Mouse (Mus musculus) kidney, embryonic 16.5 days (tissue): Measurements from ENCODE around the gene Bsdc1. TPM values are rescaled to one million over a fixed set of nuclear protein-coding genes. Genes with fewer than 3 reads are reported as not detected.

Source experiments
- ATAC-seq: fragments of 200-750 bp; cut with Nextera tagmentation; 2 replicates; pipeline ENCODE4 v1.8.0; 2017; ENCODE audit warnings: moderate TSS enrichment; ENCODE audit not compliant: low FRiP score, low TSS enrichment
- H3K27ac ChIP-seq: fragments of 300-500 bp; sonication (generic); 2 replicates; pipeline ENCODE4 v1.5.1; 2014; ENCODE audit warnings: low read length
- H3K27me3 ChIP-seq: fragments of 300-500 bp; sonication (generic); 2 replicates; pipeline ENCODE4 v1.6.1; 2014; ENCODE audit warnings: low read length, control low read depth, mixed read lengths; ENCODE audit not compliant: insufficient read depth
- H3K36me3 ChIP-seq: fragments of 300-500 bp; sonication (generic); 2 replicates; pipeline ENCODE4 v1.6.1; 2014; ENCODE audit warnings: low read length, control low read depth, mixed read lengths; ENCODE audit not compliant: insufficient read depth
- H3K4me1 ChIP-seq: fragments of 300-500 bp; sonication (generic); 2 replicates; pipeline ENCODE4 v1.6.1; 2014; ENCODE audit warnings: low read length, control low read depth, mixed read lengths; ENCODE audit not compliant: insufficient read depth
- H3K4me2 ChIP-seq: fragments of 300-500 bp; sonication (generic); replicated peaks from 2 replicates; pipeline ENCODE4 v1.6.1; 2014; ENCODE audit warnings: low read depth, low read length
- H3K4me3 ChIP-seq: fragments of 300-500 bp; sonication (generic); 2 replicates; pipeline ENCODE4 v1.5.1; 2014; ENCODE audit warnings: mild to moderate bottlenecking, low read length
- H3K9ac ChIP-seq: fragments of 300-500 bp; sonication (generic); replicated peaks from 2 replicates; pipeline ENCODE4 v1.6.1; 2014; ENCODE audit warnings: low read length
- H3K9me3 ChIP-seq: fragments of 300-500 bp; sonication (generic); 2 replicates; pipeline ENCODE4 v1.6.1; 2016; ENCODE audit warnings: low read length, control low read depth
- WGBS: fragments of 180-500 bp; shearing (Covaris S2); extraction: QIAGEN DNeasy Blood & Tissue Kit; methylation state at CpG from one replicate; pipeline ENCODE4 v1.1.7; 2014; 5-methylcytosine and 5-hydroxymethylcytosine counted together
- polyA plus RNA-seq: library from polyadenylated mRNA; unstranded; fragments of >200 nt; fragmentation: Nextera tagmentation; extraction: Ambion mirVana; gene quantifications from 2 replicates; pipeline ENCODE4 v1.2.1, GENCODE M21; 2015

Bsdc1 gene
- polyA plus RNA-seq, 1 experiment from 2014 or later: 33.6 TPM

GRCm38 (mm10) chr4:129500017-129500416 is 38.6 kb downstream of the Bsdc1 start:
- H3K4me3 ChIP-seq: peak overlapping the region; percentile 55
- peak overlapping the region; percentile 73 for H3K9ac ChIP-seq
- no peaks in the 10 kb centered on the region for H3K27me3 ChIP-seq
- peak overlapping the region; percentile 67 for H3K4me2 ChIP-seq
- 77% methylated on average over 8 of the region's 8 CpGs for WGBS
- no peaks in the 10 kb centered on the region for H3K9me3 ChIP-seq
- no peaks in the 10 kb centered on the region for H3K36me3 ChIP-seq
- H3K4me1 ChIP-seq: peaks cover 30% of the 10 kb centered on the region
- 0 out of 2 replicates have a peak, but pooled peaks have one; percentile 1 for ATAC-seq
- peak overlapping the region; percentile 92 for H3K27ac ChIP-seq

GRCm38 (mm10) chr4:129500607-129501566 is 39.5 kb downstream of the Bsdc1 start:
- Histone ChIP-seq H3K27ac (peak overlapping the region; percentile 92), H3K4me2 (peak overlapping the region; percentile 67), H3K27me3 (no peaks in the 10 kb centered on the region), H3K4me1 (peaks cover 30% of the 10 kb centered on the region), H3K4me3 (peak overlapping the region; percentile 55), H3K36me3 (no peaks in the 10 kb centered on the region), H3K9me3 (no peaks in the 10 kb centered on the region), H3K9ac (peak overlapping the region; percentile 73)
- under 1% methylated on average over 48 of the region's 49 CpGs for WGBS
- peak; percentile 94 for ATAC-seq

- peak overlapping the region; percentile 12; the same call in 1 of the 2 replicates for H3K27ac ChIP-seq
- H3K4me2 ChIP-seq: no peak overlapping the region
- 61% methylated on average over 9 of the region's 9 CpGs for WGBS
- no peak for ATAC-seq
- no peak overlapping the region for H3K9ac ChIP-seq
- no peak overlapping the region for H3K4me3 ChIP-seq
- no peaks in the 10 kb centered on the region for H3K27me3 ChIP-seq
- H3K36me3 ChIP-seq: no peaks in the 10 kb centered on the region
- no peaks in the 10 kb centered on the region for H3K9me3 ChIP-seq
- H3K4me1 ChIP-seq: peaks cover 24% of the 10 kb centered on the region
Observed at GRCm38 (mm10) chr4:129502327-129502888, 41.0 kb downstream of the Bsdc1 start.

- H3K4me3 ChIP-seq: no peak overlapping the region
- H3K36me3 ChIP-seq: no peaks in the 10 kb centered on the region
- no peak overlapping the region for H3K4me2 ChIP-seq
- peak overlapping the region; percentile 32; the same call in 1 of the 2 replicates for H3K27ac ChIP-seq
- no peak overlapping the region for H3K9ac ChIP-seq
- no peaks in the 10 kb centered on the region for H3K27me3 ChIP-seq
- no peak for ATAC-seq
- H3K9me3 ChIP-seq: no peaks in the 10 kb centered on the region
- H3K4me1 ChIP-seq: peaks cover 21% of the 10 kb centered on the region
- WGBS: 68% methylated on average over 11 of the region's 11 CpGs
Observed at GRCm38 (mm10) chr4:129502901-129503444, 41.6 kb downstream of the Bsdc1 start.

- ATAC-seq: no peak
- Histone ChIP-seq H3K36me3 (no peaks in the 10 kb centered on the region), H3K4me2 (no peak overlapping the region), H3K4me1 (peaks cover 13% of the 10 kb centered on the region; the same call in 1 of the 2 replicates), H3K27me3 (no peaks in the 10 kb centered on the region), H3K9ac (no peak overlapping the region), H3K9me3 (no peaks in the 10 kb centered on the region), H3K27ac (no peak overlapping the region), H3K4me3 (no peak overlapping the region)
- 78% methylated on average over 3 of the region's 3 CpGs for WGBS
Observed at GRCm38 (mm10) chr4:129505511-129505910, 44.1 kb downstream of the Bsdc1 start.

GRCm38 (mm10) chr4:129507434-129508236 is 46.3 kb downstream of the Bsdc1 start:
- WGBS: 64% methylated on average over 9 of the region's 10 CpGs
- Histone ChIP-seq H3K4me3 (no peak overlapping the region), H3K27me3 (no peaks in the 10 kb centered on the region), H3K4me1 (peaks cover 4% of the 10 kb centered on the region), H3K9me3 (no peaks in the 10 kb centered on the region), H3K27ac (no peak overlapping the region), H3K9ac (no peak overlapping the region), H3K4me2 (no peak overlapping the region), H3K36me3 (no peaks in the 10 kb centered on the region)
- no peak for ATAC-seq

- Histone ChIP-seq H3K9ac (no peak overlapping the region), H3K4me1 (peaks cover 7% of the 10 kb centered on the region), H3K4me2 (no peak overlapping the region), H3K27me3 (no peaks in the 10 kb centered on the region), H3K4me3 (no peak overlapping the region), H3K9me3 (no peaks in the 10 kb centered on the region), H3K36me3 (no peaks in the 10 kb centered on the region), H3K27ac (no peak overlapping the region)
- 63% methylated on average over 3 of the region's 3 CpGs for WGBS
- no peak for ATAC-seq
Observed at GRCm38 (mm10) chr4:129508237-129508515, 46.8 kb downstream of the Bsdc1 start.

GRCm38 (mm10) chr4:129508834-129509600 is 47.6 kb downstream of the Bsdc1 start:
- H3K4me3 ChIP-seq: no peak overlapping the region
- 57% methylated on average over 15 of the region's 15 CpGs for WGBS
- no peak overlapping the region for H3K27ac ChIP-seq
- no peaks in the 10 kb centered on the region for H3K36me3 ChIP-seq
- peaks cover 8% of the 10 kb centered on the region for H3K4me1 ChIP-seq
- ATAC-seq: no peak
- no peaks in the 10 kb centered on the region for H3K27me3 ChIP-seq
- H3K4me2 ChIP-seq: no peak overlapping the region
- no peak overlapping the region for H3K9ac ChIP-seq
- H3K9me3 ChIP-seq: no peaks in the 10 kb centered on the region

- no peak for ATAC-seq
- H3K4me3 ChIP-seq: no peak overlapping the region
- peaks cover 8% of the 10 kb centered on the region for H3K4me1 ChIP-seq
- no peaks in the 10 kb centered on the region for H3K9me3 ChIP-seq
- H3K27ac ChIP-seq: no peak overlapping the region
- no peak overlapping the region for H3K4me2 ChIP-seq
- H3K36me3 ChIP-seq: no peaks in the 10 kb centered on the region
- WGBS: 80% methylated on average over 3 of the region's 3 CpGs
- no peaks in the 10 kb centered on the region for H3K27me3 ChIP-seq
- no peak overlapping the region for H3K9ac ChIP-seq
Observed at GRCm38 (mm10) chr4:129509650-129510049, 48.3 kb downstream of the Bsdc1 start.
